Mouse (Mus musculus): ENCODE results near the gene Htra2. TPM values are rescaled to one million over a fixed set of nuclear protein-coding genes. Genes with fewer than 3 reads are reported as not detected.

The Htra2 gene
- polyA plus RNA-seq, 1 experiment from 2014 or later, result 33.9 TPM

DNA sequence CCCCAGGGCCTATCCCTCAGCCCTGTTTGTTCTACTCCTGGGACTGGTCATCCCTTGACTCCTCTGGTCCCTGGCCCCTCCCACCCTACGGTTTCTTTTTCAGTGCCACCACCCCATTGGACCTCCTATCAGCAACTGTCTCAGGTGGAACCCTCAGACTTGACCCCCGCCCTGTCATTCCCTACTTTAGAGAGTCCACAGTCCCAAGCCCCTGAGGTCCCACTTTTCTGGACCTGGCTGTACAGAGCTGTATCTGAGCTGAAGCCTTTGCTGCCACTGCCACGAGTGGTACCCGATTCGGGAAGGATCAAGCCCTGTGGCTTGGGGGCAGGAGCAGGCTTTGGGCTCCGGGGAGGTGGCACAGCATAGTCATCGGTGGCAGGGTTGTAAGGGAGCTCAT lies 24.0 kb downstream of the Htra2 start:
- ATAC-seq (ENCODE audit: low FRiP score), result no peak
- peaks cover 38% of the 10 kb centered on the region for H3K27me3 ChIP-seq (ENCODE audit: control insufficient read depth, insufficient read depth, low read length)
- H3K4me3 ChIP-seq (ENCODE audit: low read depth, low read length), result no peak overlapping the region

GRCm38 (mm10) chr6:83029777-83030176 lies 25.3 kb downstream of the Htra2 start:
- ATAC-seq (ENCODE audit: low FRiP score), result no peak
- H3K27me3 ChIP-seq (ENCODE audit: control insufficient read depth, insufficient read depth, low read length), result peaks cover 36% of the 10 kb centered on the region

More for the DNA sequence above, 24.0 kb downstream of the Htra2 start:
- Histone ChIP-seq H3K36me3 (ENCODE audit: control insufficient read depth, insufficient read depth, low read length) (no peaks in the 10 kb centered on the region), H3K9ac (ENCODE audit: low read depth, low read length) (no peak overlapping the region), H3K9me3 (ENCODE audit: control insufficient read depth, low read length) (no peaks in the 10 kb centered on the region), H3K4me1 (replicated peaks; ENCODE audit: control insufficient read depth, insufficient read depth, low read length) (peaks cover 3% of the 10 kb centered on the region; the same call in 1 of the 2 replicates), H3K27ac (ENCODE audit: low read depth, low read length) (no peak overlapping the region), H3K4me2 (replicated peaks; ENCODE audit: low read depth, low read length) (no peak overlapping the region)
- DNase-seq (ENCODE audit: low spot score), result no peak
- 59% methylated on average over 7 of the region's 7 CpGs for WGBS

GRCm38 (mm10) chr6:83027706-83028105 lies 27.4 kb downstream of the Htra2 start:
- H3K9me3 ChIP-seq (ENCODE audit: control insufficient read depth, low read length), result no peaks in the 10 kb centered on the region
- H3K4me3 ChIP-seq (ENCODE audit: low read depth, low read length), result no peak overlapping the region
- H3K27me3 ChIP-seq (ENCODE audit: control insufficient read depth, insufficient read depth, low read length), result peaks cover 30% of the 10 kb centered on the region
- no peaks in the 10 kb centered on the region; the same call in 1 of the 2 replicates for H3K4me1 ChIP-seq (replicated peaks; ENCODE audit: control insufficient read depth, insufficient read depth, low read length)
- no peak overlapping the region for H3K27ac ChIP-seq (ENCODE audit: low read depth, low read length)
- H3K9ac ChIP-seq (ENCODE audit: low read depth, low read length), result no peak overlapping the region
- H3K4me2 ChIP-seq (replicated peaks; ENCODE audit: low read depth, low read length), result no peak overlapping the region
- WGBS, result 74% methylated on average over 6 of the region's 9 CpGs
- no peak for ATAC-seq (ENCODE audit: low FRiP score)
- no peak for DNase-seq (ENCODE audit: low spot score)
- no peaks in the 10 kb centered on the region for H3K36me3 ChIP-seq (ENCODE audit: control insufficient read depth, insufficient read depth, low read length)

More at GRCm38 (mm10) chr6:83029777-83030176, 25.3 kb downstream of the Htra2 start:
- H3K9ac ChIP-seq (ENCODE audit: low read depth, low read length), result no peak overlapping the region
- no peak overlapping the region for H3K27ac ChIP-seq (ENCODE audit: low read depth, low read length)
- no peaks in the 10 kb centered on the region for H3K9me3 ChIP-seq (ENCODE audit: control insufficient read depth, low read length)
- peaks cover 3% of the 10 kb centered on the region; the same call in 1 of the 2 replicates for H3K4me1 ChIP-seq (replicated peaks; ENCODE audit: control insufficient read depth, insufficient read depth, low read length)
- no peak for DNase-seq (ENCODE audit: low spot score)
- H3K4me3 ChIP-seq (ENCODE audit: low read depth, low read length), result no peak overlapping the region
- no peaks in the 10 kb centered on the region for H3K36me3 ChIP-seq (ENCODE audit: control insufficient read depth, insufficient read depth, low read length)
- 24% methylated on average over 10 of the region's 10 CpGs for WGBS
- H3K4me2 ChIP-seq (replicated peaks; ENCODE audit: low read depth, low read length), result no peak overlapping the region

GRCm38 (mm10) chr6:83027293-83027692 lies 27.8 kb downstream of the Htra2 start:
- 66% methylated on average over 8 of the region's 8 CpGs for WGBS

GRCm38 (mm10) chr6:83025221-83025620 lies 29.9 kb downstream of the Htra2 start:
- WGBS, result 88% methylated on average over 2 of the region's 4 CpGs
- no peak overlapping the region for H3K4me2 ChIP-seq (replicated peaks; ENCODE audit: low read depth, low read length)
- no peaks in the 10 kb centered on the region for H3K9me3 ChIP-seq (ENCODE audit: control insufficient read depth, low read length)
- H3K36me3 ChIP-seq (ENCODE audit: control insufficient read depth, insufficient read depth, low read length), result no peaks in the 10 kb centered on the region
- H3K4me1 ChIP-seq (replicated peaks; ENCODE audit: control insufficient read depth, insufficient read depth, low read length), result no peaks in the 10 kb centered on the region
- no peak overlapping the region for H3K4me3 ChIP-seq (ENCODE audit: low read depth, low read length)
- ATAC-seq (ENCODE audit: low FRiP score) (no peak), DNase-seq (ENCODE audit: low spot score) (no peak)
- H3K9ac ChIP-seq (ENCODE audit: low read depth, low read length), result no peak overlapping the region
- no peak overlapping the region for H3K27ac ChIP-seq (ENCODE audit: low read depth, low read length)
- peaks cover 6% of the 10 kb centered on the region for H3K27me3 ChIP-seq (ENCODE audit: control insufficient read depth, insufficient read depth, low read length)

More at GRCm38 (mm10) chr6:83027293-83027692, 27.8 kb downstream of the Htra2 start:
- ATAC-seq (ENCODE audit: low FRiP score) (no peak), DNase-seq (ENCODE audit: low spot score) (no peak)
- Histone ChIP-seq H3K4me2 (replicated peaks; ENCODE audit: low read depth, low read length) (no peak overlapping the region), H3K27me3 (ENCODE audit: control insufficient read depth, insufficient read depth, low read length) (peaks cover 26% of the 10 kb centered on the region), H3K9me3 (ENCODE audit: control insufficient read depth, low read length) (no peaks in the 10 kb centered on the region), H3K27ac (ENCODE audit: low read depth, low read length) (no peak overlapping the region), H3K4me3 (ENCODE audit: low read depth, low read length) (no peak overlapping the region), H3K9ac (ENCODE audit: low read depth, low read length) (no peak overlapping the region), H3K4me1 (replicated peaks; ENCODE audit: control insufficient read depth, insufficient read depth, low read length) (no peaks in the 10 kb centered on the region; the same call in 1 of the 2 replicates), H3K36me3 (ENCODE audit: control insufficient read depth, insufficient read depth, low read length) (no peaks in the 10 kb centered on the region)

DNA sequence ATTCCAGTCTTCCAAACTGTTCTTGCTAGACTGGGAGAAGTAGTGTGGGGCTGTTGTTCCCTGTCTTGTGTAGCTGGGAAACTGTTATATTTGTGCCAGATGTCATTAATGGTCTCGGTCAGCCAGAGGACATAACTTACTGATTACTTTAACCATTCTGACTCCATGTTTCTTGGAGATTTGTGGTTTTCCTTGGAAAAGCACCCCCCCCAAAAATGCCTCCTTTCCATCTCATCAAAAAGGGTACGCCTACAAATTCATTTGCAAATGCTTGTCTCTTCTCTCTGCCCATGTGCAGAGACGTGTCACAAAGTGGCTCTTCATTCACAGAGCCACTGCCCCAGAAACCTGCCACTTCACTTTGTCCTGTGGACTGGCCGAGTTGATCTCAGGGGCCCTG lies 30.7 kb downstream of the Htra2 start:
- no peak overlapping the region for H3K9ac ChIP-seq (ENCODE audit: low read depth, low read length)
- no peaks in the 10 kb centered on the region for H3K4me1 ChIP-seq (replicated peaks; ENCODE audit: control insufficient read depth, insufficient read depth, low read length)
- H3K27ac ChIP-seq (ENCODE audit: low read depth, low read length), result no peak overlapping the region
- H3K9me3 ChIP-seq (ENCODE audit: control insufficient read depth, low read length), result no peaks in the 10 kb centered on the region
- H3K36me3 ChIP-seq (ENCODE audit: control insufficient read depth, insufficient read depth, low read length), result no peaks in the 10 kb centered on the region
- no peak overlapping the region for H3K4me3 ChIP-seq (ENCODE audit: low read depth, low read length)
- 0 out of 2 replicates have a peak, but pooled peaks cover 3% of the 10 kb centered on the region for H3K27me3 ChIP-seq (ENCODE audit: control insufficient read depth, insufficient read depth, low read length)
- no peak overlapping the region for H3K4me2 ChIP-seq (replicated peaks; ENCODE audit: low read depth, low read length)
- 67% methylated on average over 4 of the region's 4 CpGs for WGBS
- ATAC-seq (ENCODE audit: low FRiP score), result no peak
- DNase-seq (ENCODE audit: low spot score), result no peak

DNA sequence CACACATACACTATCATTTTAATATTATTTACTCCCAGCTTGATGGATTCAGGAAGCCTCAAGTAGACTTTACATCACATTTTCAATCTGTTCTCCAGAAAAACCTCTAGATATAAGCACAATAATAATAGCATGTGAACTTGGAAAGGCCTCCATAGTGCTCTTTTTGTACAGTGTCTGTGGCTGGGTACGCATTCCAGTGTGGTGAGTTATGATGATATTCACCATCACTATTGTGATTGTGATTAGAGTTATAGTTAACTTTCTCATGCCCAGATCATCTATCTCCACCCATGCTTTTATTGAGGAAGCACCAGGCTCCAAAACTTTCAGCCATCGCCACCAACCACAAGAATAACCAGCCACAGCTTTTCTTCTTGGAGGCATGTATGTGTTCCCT lies 31.3 kb downstream of the Htra2 start:
- H3K36me3 ChIP-seq (ENCODE audit: control insufficient read depth, insufficient read depth, low read length), result no peaks in the 10 kb centered on the region
- no peak overlapping the region for H3K27ac ChIP-seq (ENCODE audit: low read depth, low read length)
- 97% methylated on average over 2 of the region's 2 CpGs for WGBS
- no peak overlapping the region for H3K9ac ChIP-seq (ENCODE audit: low read depth, low read length)
- no peaks in the 10 kb centered on the region for H3K27me3 ChIP-seq (ENCODE audit: control insufficient read depth, insufficient read depth, low read length)
- no peak overlapping the region for H3K4me2 ChIP-seq (replicated peaks; ENCODE audit: low read depth, low read length)
- H3K4me3 ChIP-seq (ENCODE audit: low read depth, low read length), result no peak overlapping the region
- DNase-seq (ENCODE audit: low spot score), result no peak
- no peak for ATAC-seq (ENCODE audit: low FRiP score)
- H3K9me3 ChIP-seq (ENCODE audit: control insufficient read depth, low read length), result no peaks in the 10 kb centered on the region
- H3K4me1 ChIP-seq (replicated peaks; ENCODE audit: control insufficient read depth, insufficient read depth, low read length), result no peaks in the 10 kb centered on the region

GRCm38 (mm10) chr6:83023008-83023407 lies 32.1 kb downstream of the Htra2 start:
- no peak overlapping the region for H3K4me3 ChIP-seq (ENCODE audit: low read depth, low read length)
- 88% methylated on average over 9 of the region's 9 CpGs for WGBS
- no peaks in the 10 kb centered on the region for H3K9me3 ChIP-seq (ENCODE audit: control insufficient read depth, low read length)
- H3K27me3 ChIP-seq (ENCODE audit: control insufficient read depth, insufficient read depth, low read length), result no peaks in the 10 kb centered on the region
- DNase-seq (ENCODE audit: low spot score) (no peak), ATAC-seq (ENCODE audit: low FRiP score) (no peak)
- H3K4me2 ChIP-seq (replicated peaks; ENCODE audit: low read depth, low read length), result no peak overlapping the region
- no peak overlapping the region for H3K27ac ChIP-seq (ENCODE audit: low read depth, low read length)
- no peaks in the 10 kb centered on the region for H3K36me3 ChIP-seq (ENCODE audit: control insufficient read depth, insufficient read depth, low read length)
- H3K4me1 ChIP-seq (replicated peaks; ENCODE audit: control insufficient read depth, insufficient read depth, low read length), result no peaks in the 10 kb centered on the region
- H3K9ac ChIP-seq (ENCODE audit: low read depth, low read length), result no peak overlapping the region

- H3K4me2 ChIP-seq (replicated peaks; ENCODE audit: low read depth, low read length), result no peak overlapping the region
- no peaks in the 10 kb centered on the region for H3K36me3 ChIP-seq (ENCODE audit: control insufficient read depth, insufficient read depth, low read length)
- H3K4me1 ChIP-seq (replicated peaks; ENCODE audit: control insufficient read depth, insufficient read depth, low read length), result no peaks in the 10 kb centered on the region
- H3K4me3 ChIP-seq (ENCODE audit: low read depth, low read length), result no peak overlapping the region
- H3K27ac ChIP-seq (ENCODE audit: low read depth, low read length), result no peak overlapping the region
- H3K9me3 ChIP-seq (ENCODE audit: control insufficient read depth, low read length), result no peaks in the 10 kb centered on the region
- 85% methylated on average over 4 of the region's 4 CpGs for WGBS
- H3K9ac ChIP-seq (ENCODE audit: low read depth, low read length), result no peak overlapping the region
- ATAC-seq (ENCODE audit: low FRiP score), result no peak
- DNase-seq (ENCODE audit: low spot score), result no peak
- H3K27me3 ChIP-seq (ENCODE audit: control insufficient read depth, insufficient read depth, low read length), result no peaks in the 10 kb centered on the region
Observed at GRCm38 (mm10) chr6:83020836-83021593, 34.1 kb downstream of the Htra2 start.
